Mouse (Mus musculus) ovary, postnatal 10 days (tissue): ENCODE measurements around the gene Ndrg3.

Source experiments
- DNase-seq: peaks from one replicate; pipeline ENCODE4 v3.0.0; 2022; ENCODE audit warnings: low spot score

Gene Ndrg3

DNA sequence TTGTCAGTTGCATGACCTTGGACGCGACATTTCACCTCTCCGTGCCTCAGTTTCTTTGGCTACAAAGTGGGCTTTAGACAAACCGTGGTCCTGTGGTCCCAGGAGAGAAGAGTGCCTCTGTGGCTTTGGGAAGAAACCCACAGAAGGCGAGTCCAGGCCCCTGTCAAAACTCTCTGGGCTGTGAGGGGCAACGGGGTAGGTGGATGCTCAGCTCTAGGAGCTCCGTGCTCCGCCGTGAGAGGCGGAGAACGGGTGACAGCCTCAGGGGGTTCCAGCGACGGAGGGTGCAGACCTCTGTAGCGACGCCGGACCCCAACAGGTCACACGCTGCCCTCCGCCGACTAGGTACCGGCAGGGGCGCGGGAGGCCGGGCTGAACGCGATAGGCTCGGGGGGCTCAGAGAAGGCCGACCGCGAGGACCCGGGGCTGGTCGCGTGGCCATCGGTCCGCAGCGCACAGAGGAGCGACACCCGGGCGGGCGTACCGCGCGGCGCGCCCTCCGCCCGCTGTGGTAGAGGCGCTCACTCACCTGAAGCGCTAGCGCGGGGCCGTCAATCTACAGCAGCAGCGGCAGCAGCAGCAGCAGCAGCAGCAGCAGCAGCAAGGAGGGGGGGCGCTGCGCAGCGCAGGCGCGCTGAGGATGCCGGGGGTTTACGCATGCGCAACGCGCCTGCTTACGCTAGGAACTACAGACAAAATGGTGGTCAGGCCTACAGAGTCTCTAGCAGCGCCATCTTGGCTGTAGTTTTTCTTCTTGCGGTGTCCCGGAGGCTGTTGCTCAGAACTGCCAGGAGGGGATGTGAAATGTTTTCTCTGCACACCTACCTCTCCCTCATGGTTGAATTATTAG lies at the start of gene Ndrg3:
Gene Ndrg3, minus strand, starts transcription at position 587 of the 850 bp plus-strand sequence.
- peak; percentile 80 for DNase-seq

DNA sequence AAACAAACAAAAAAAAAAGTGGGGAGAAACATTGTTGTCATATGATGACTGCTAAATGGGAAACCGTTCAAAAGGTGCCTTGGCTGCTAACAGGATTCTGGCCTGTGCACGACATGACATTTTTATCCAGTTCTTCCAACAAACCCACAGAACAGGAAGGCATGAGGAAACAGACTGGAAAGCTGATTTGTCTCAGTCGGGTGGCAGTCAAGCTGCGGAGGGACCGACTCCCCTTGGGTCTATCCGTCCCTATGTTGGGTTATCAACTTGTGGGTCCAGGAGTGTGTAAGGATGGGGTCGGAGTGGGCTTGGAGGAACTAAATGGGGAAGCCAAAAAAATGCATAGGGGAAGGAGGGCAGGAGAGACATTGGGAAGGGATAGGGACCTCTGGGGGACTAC lies 49.6 kb upstream of the Ndrg3 start:
- no peak for DNase-seq

DNA sequence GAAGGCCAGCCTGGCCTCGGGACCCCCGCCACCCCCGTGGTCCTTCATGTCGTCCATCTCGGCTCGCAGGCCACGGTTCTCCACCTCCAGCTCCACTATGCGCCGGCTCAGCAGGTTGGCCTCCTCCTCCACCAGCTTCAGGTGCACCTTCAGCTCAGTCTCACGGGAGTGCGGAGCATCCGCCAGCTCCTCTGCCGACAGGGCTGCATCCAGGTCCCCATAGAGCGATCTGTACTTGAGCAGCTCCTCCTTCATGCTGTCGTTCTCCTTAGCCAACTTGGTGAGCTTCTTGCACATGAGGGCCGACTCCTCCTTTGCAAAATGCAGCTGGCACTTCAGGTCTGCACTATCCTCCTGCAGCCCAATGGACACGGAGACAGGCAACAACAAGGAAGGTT lies 48.8 kb upstream of the Ndrg3 start:
- DNase-seq, result no peak

DNA sequence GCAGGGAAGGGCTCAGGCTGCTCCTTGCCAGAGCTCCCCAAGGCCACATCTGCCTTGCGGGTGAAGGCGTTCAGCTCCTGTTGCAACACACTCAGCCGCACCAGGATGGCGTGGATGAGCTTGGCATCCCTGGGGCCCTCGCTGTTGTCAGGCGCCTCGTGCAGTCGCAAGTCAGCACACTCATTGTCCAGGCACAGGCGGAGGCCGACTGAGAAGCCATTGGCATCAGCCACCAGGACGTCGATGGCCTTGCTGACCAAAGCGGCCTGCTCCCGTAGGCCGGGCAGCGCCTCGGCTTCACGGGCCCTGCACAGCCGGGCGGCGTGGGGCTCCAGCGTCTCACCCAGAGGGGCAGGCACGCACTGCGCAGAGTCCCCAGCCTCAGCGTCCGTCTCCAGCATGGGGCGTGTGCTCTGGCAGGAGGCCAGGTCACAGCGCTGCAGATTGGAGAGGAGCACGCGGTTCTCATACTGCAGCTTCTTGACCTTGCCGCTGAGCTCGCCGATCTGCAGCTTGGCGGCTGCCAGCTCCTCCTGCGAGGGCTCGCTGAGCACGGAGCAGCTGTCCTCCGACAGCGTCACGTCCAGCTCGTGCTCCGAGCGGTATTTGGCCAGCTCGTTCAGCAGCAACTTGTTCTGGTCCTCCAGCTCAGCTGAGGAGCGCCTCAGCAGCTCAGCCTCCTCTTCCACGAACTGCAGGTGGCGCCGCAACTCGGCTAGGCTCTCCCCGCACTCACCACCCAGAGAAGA lies 48.2 kb upstream of the Ndrg3 start:
- no peak for DNase-seq

DNA sequence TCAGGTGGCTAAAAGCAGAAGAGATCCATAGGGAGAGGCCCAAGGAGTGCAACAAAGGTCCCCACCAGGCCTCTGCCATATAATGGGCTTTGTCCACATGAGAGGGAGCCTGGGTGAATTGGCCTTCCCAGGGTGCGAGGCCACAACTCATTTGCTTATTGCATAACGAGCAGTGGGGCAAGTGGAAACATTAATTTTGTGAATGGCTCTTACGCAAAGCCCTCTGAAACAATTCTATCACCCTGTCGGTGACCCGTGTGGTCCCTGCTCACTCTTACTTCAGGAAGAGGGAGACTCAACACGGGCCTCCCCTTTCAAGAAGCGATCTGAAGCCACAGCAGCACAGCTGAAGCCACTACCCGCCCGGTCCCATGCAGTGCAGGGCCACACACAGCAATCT lies 45.4 kb upstream of the Ndrg3 start:
- no peak for DNase-seq

DNA sequence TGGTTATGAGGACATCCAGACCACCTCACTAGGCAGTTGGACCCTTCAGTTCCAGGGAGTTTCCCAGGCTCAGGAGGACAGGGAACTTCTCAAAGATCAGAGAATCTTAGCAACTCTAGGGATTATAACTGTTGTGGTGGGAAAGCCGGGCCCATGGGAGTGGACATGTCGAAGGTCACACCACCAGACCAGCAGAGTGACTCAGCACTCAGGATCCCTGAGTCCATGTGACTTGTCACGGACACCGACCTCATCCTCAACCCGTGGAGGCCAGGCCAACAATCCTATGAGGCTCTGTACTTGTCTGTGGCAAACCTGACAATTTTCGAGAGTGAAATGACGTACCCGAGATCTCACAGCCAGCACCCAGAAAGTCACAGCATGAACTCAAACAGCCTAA lies 44.5 kb upstream of the Ndrg3 start:
- no peak for DNase-seq

DNA sequence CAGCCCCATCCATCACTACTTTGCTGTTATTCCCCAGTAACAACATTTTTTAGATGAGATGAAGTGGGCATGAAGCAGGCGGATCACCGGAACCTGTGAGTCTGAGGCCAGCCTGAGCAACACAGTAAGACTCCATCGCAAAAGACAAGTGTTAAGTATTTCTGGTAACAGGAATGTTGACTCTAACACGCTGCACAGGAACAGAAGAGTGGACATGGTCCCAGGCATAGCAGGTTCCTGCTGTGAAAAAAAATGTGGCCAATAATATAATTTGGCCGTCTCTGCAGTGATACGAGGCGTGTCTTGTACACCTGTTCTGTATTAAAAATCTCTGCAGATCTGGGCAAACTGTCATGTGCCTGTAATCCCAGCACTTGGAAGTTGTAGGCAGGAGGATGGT lies 43.5 kb upstream of the Ndrg3 start:
- DNase-seq, result no peak

DNA sequence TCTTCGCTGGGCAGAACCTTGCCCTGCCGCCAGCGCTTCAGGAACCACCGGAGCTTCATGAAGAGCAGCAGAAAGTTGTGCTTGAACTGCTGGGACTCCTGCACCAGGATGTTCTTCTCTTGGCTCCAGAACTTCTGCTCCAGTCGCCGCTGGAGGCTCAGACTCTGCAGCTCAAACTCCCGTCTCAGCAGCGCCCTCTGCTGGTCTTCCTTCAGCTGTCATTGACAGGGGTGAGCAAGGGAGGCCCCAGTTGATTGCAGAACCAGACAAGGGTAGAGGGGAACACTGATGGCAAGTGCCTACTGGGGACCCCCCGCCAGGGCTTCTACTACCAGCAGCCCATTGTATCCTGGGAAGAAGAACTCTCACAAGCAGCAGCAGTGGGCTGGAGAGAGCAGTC lies 38.9 kb upstream of the Ndrg3 start:
- DNase-seq, result peak; percentile 63

DNA sequence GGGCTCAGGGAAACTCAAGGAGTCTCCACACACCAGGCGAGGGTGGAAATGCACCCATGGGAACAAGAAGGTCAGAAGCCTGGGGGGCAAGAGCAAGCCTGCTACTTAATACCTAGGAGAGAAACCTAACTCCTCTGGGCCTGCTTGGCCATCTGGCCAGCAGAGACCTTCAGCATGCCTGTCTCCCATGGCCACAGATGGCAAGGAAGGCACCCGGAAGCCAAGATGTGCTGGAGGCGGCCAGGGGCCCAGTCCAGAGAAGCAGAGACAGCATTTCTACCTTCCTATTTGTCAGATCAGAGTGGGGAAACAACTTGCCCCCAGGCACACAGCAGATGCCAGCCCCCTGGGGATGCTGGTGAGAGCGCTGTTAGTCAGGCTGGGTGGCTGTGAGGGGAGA lies 36.4 kb upstream of the Ndrg3 start:
- no peak for DNase-seq

DNA sequence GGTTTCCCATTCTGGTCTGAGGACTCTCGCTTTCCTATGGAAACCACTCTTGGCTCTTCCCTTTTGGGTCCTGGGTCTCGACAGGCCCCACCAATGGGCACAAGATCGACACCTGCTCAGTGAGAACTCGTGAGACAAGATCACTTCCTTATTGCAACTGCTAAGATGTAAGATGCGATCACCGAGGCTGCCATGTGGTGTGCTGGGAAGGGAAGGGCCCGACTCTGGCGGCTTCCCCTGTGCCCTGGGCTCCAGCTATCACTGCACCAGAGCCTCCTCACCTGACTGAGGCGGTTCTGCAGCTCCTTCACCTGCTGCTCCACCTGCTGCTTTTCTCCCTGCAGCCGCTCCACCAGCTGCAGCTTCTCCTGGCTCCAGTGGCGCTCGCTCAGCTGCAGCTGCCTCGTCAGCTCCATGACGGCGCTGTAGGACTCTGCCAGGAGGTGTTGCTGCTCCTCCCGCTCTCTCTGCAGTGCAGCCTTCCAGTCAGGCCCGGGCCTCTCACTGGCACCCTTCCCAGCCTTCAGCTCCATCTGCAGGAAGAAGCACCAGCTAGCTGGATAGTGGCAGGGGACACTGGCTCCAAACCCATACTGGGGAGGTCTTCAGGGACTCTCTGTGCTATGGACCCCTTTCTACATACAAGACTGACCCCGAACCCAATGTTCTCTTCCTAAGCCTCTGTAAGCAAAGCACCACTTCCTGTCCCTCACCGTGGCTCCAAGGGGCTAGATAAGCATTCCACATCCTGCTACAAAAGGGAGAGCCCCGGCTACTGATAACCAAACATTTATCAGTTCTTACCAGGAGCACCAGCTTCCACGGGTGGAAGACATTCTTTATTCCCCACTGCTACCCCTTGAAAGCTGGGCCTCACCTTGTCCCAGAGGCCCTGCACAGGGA lies 35.5 kb upstream of the Ndrg3 start:
- no peak for DNase-seq

DNA sequence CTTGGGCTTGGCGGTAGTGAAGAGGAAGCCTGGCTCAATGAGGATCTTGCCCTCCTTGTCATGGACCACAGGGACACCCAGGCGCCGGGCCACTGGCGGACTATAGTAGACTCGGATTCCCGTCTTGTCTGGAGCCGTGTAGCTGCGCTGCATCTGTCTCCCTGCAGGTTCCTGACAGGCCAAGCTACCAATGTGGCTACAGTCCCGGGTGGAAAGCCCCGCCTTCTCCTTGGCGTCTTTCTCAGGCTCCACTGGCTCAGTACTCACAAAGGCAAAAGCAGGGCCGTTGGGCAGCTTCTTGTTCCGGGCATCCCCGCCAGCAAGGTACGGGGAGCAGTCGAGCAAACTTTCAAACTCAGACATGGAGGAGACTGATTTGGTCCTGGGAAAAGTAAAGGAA lies 29.3 kb upstream of the Ndrg3 start:
- no peak for DNase-seq

DNA sequence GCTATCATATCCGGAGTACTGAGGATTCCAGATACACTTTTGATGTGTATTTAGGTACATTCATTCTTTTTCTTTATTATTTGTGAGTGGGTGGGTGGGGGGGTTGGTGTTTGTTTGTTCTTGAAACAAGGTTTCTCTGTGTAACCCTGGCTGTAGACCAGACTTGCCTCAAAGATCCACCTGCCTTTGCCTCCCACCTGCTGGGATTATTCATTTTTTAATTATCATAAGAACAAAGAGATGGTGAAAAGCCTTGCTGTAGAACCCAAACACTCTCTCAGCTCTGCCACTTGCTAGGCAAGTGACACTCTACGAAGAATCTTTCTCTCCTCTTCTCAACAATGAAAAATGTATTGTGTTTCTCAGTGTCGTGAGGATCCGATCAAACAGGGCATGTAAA lies 27.4 kb upstream of the Ndrg3 start:
- no peak for DNase-seq

DNA sequence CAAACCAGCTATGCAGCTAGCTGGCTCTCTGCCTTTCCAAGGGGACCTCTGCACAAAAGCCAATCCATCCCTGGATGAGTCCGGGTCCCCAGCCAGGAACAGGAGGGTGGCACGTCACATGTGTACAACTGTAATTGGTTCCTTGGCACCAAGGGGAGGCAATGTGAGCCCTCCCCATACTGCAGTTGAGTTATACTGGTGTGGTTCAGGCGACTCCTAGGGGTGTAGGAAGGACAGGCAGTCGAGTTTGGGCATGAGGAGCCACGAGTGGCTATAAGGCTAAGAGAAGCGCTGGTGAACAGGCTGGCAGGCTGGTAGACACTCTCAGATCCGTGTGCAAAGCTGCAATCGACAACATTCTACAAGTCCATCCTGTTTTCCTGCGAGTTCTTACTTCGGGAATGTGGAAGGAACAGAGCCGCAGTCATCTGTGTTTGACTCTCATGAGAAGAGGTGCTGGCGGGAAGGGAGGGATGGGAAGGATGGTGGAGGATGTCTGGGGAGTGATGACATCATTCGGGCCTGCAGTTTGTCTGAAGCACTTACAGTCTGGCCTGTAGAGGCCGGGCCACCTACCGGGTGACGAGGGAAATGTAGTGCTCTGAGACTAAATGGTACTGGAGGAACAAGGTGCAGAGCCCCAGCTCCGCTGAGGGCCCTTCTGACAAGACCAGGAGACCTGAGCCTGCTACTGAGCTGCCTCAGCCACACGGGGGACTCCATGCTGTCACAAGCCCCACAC lies 24.8 kb upstream of the Ndrg3 start:
- no peak for DNase-seq

DNA sequence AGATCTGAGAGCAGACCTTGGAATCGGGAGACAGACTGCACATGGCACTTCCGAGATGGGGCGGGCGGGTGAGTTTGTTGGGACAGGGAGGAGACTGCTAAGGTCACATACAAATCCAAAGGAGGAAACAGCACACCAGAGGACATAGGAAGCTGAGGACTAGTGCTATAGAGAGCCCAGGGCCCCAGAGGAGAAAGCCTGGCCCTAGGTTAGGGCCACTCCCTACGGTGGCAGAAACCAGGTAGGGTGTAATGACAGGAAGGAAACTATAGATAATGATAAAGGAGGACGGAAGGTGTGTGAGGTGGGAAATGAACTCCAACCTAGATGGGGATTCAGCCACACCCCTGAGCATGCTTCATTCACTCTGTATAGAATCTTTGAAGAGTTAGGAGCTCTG lies 20.5 kb upstream of the Ndrg3 start:
- no peak for DNase-seq

DNA sequence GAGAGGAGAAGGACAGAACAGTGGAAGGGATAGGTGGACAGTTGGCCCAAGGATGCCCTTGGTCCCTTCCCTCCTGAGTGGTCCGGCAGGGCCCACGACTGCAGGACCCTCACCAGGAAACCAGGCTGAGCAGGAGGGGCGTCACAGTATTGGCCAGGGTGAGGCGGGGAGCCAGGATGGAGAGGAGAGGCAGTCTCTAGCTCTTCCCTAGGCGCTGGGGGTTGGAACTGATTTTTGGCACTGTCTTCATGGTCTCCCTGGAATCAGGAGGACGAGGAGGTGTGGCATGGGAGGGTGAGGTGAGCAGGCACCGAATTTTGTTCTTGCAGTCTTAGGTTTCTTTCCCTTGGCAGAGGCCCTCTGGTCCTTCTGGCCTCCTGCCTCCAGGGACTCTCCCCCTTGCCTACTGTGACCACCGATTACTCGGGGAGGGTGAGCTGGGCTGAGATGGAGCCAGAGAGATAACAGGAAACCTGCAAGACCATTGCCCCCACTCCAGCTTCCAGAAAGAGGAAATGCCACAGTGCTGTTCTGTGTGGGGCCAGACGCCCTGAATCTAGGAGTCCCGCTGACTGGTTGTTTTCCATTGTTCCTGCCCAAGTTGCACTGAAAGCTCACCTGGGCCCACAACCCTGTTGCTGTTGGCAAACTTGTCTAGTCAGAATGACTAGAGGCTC lies 18.9 kb upstream of the Ndrg3 start:
- no peak for DNase-seq

DNA sequence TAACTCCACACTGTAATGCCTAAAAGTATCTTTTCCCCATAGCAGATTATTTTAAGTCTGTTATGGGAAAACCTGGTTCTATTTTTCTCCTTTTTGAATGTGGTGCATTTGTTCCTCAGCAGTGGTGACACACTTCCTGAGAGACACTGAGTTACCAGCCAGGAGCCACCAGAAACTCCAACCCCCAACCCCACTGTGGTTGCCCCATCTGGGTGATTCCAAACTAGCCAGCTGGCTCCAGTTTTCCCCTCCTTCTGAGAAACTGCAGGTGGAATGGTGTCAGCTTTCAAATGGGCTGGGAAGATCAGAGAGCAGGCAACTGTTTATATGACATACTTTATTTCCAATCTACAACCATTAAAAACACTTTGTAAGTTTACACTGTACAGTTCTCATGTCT lies 18.3 kb upstream of the Ndrg3 start:
- DNase-seq, result no peak

DNA sequence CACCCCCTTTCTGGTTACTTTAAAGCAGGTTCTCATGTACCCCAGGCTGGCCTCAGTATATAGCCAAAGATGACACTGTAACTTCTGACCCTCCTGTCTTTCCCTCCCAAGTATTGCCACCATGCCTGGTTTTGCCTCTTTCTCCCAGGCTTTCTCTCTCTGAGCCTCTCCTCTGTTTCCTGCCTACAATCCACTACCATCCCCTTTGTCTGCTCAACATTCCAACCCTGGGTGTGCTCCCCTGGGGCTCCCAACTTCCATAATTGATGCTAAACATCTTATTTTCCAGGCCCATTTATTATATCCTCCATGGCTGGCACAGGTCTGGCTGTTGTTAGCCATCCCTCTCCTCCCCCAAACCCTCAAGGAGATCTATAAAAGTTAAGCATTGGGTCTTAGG lies 16.7 kb upstream of the Ndrg3 start:
- no peak for DNase-seq

DNA sequence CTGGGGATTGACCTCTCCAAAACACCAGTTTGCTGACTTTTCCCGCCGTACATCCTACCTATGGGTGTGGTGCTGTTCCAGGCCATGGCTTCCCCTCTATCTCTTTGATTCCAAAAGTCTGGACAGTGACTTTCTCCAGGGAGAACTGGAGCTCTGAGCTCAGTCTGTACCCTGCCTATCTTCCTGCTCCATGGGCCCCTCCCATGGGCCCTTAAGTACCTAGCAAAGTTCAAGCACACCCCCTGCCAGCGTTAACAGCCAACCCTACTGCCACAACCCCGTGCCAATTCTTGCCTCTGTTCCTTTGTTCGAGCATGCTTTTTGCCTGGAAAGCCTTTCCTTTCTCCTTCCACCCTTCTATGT lies 15.4 kb upstream of the Ndrg3 start:
- DNase-seq, result no peak

DNA sequence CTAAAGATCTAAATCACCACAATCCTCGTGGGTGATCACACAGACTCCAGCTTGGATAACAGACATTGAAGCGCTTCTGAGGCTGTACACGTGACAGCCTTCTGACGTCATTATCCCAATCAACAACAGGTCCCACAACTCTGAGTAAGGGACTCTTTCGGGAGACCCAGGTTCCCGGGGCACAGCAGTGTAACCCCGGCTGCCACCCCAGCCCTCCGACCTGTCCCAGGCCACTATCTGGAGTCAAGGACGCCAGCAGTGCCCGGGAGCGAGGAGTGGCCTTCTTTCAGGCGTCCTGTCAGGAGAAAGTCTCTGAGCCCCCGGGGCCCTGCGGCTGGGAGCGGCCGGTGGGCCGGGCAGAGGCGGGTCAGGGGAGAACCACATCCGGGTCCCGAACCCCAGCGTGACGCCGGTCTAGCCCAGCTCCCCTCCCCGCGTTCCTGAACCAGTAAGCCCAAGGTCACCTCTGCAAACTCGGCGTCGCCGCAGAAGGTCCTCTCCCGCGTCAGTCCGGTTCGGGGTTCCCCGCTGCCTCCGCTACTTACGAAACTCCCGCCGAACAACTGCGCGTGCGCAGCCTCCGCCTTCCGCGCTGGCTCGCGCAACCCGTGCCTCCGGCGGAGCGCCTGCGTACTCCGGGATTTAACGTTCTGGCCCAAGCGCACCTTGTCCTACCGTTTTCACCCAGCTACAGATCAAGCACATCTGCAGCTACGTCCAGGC lies 14.8 kb upstream of the Ndrg3 start, which contains the start of gene Dsn1:
Gene Dsn1, minus strand, starts transcription at position 644 of the 723 bp plus-strand sequence.
- peak; percentile 90 for DNase-seq

DNA sequence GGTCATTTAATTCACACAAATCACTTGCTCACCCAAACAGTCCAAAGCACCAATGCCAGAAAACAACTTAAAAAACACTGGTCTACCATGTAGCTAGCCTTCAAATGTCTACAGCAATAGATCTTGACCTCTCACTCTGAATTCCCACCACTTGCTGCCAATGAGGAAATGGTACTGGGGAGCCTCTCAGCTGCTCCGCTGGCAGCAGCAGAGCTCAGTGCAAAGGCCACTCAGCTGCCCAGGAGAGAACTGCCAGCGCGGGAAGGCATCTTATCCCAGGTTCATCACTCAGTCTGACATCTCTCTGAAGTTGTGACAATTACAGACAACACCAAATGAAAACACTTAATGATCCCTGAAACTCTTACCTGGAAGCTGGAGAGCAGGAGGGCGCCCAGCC lies 10.5 kb upstream of the Ndrg3 start:
- no peak for DNase-seq

DNA sequence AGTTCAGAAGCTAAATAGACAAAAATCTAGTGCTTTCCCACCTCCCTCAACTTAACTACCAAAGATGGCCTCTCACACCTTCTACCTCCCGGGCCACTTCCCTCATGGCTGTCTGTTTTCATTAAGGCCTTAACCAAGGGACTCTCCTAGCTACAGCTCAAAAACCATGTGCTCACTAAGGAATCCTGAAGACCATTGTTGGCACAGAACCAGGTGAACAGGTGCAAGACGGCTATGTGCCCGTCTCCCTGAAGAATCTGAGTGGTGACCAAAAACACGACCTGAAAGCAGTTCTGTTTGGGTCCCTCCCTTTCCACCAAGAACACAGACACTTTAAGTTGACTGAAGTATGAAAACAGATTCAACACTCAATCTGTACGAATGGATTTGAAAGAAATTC lies 6.4 kb upstream of the Ndrg3 start:
- no peak for DNase-seq
